Mouse (Mus musculus): ENCODE measurements around the gene Pdik1l.

DNA sequence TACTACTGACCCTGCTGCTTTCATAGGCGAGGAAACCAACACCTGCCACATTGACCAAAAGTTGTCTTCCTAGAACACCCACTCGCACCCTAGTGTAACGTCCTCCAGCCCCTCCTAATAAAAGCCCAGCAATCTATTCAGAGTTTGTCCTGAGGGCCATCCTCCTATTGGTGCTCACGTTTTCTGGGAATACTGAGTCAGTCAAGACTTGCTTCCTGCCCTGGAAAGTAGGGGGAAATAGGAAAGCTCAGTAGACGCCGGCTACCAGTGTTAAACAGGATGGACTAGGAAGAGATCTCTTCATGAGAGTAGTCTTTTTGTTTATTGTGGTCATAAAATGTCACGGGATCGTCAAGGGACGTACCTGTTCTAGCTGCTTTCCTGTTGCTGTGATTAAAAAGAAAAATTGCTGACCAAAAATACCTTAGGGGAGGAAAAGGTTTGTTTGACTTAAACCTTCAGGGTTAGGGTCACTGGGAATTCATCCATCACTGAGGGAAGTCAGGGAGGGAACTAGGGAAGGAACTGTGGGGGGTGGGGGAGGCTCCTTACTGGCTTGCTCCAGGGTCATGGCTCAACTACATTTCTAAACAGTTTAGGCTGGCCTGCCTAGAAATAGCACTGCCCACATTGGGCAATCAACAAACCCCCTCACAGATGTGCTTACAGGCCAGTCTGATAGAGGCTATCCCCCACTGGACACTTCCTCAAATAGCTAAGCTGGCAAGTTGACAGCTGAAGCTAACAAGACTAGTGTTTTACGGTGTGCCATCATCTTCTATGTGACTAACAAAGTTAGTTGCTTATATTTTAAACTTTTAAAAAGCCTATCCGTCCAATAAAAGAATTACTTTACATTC lies 932 bp upstream of the Pdik1l start:
- TF ChIP-seq POLR2A (IDR thresholded peaks at IDR 0.05; ENCODE audit: extremely low read depth, insufficient read depth, low read length): no peak
- TF ChIP-seq CTCF (IDR thresholded peaks at IDR 0.05; ENCODE audit: extremely low read depth, insufficient read depth, low read length): no peak

All from cortical plate, adult 2 months (tissue).